Mouse (Mus musculus): Measurements from ENCODE around the gene Isg20l2.

Isg20l2 gene

GRCm38 (mm10) chr3:87948378-87949265 lies 18.5 kb downstream of the Isg20l2 start, which contains the start of gene Crabp2:
TSS of gene Crabp2 (plus strand) at chr3:87948666.
- no peak for DNase-seq

- DNase-seq, result no peak
Observed at GRCm38 (mm10) chr3:87949266-87949954, 19.3 kb downstream of the Isg20l2 start.

DNA sequence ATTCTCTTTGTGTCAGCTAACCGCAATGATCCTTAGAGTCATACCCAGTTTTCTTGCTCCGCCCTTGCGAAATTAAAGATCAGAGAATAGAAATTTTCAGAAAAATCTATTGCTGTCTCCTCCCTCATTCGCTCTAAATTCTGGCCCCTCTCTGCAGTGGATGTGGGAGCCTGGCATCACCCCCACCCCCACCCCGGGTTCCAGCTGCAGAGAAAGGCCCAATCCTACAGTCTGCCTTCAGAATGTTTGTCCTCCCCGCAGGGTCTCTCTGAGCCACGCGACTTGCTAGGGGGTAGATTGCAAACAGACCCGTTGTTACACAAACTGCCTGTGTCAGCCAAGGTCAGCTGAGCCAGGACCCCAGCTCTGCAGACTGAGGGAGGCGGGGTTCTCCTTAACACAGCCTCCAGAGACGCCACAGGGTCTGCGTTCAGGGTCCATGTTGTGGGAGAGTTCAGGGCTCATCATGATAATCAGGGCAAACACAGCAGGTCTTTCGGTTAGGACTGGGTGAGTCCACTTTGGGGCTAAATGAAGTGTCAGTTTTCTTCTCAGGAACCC lies 19.9 kb downstream of the Isg20l2 start:
- no peak for DNase-seq

- no peak for DNase-seq
Observed at GRCm38 (mm10) chr3:87951946-87952345, 21.8 kb downstream of the Isg20l2 start.

DNA sequence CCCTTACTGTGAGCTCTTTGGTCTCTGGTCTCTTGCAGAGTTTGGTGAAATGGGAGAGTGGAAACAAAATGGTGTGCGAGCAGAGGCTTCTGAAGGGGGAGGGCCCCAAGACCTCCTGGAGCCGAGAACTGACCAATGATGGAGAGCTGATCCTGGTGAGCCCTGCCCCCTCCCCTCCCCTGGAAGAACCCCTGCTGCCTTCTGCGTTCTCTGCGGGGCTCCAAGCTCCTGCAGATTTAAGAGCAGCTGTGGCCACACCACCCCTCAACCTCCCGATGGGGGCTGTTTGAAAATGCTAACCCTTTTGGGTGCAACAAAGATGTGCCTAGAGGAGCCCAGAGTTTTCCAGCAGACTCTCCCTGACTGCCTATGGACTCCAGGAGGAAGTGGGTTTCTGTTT lies 22.3 kb downstream of the Isg20l2 start:
- no peak for DNase-seq

DNA sequence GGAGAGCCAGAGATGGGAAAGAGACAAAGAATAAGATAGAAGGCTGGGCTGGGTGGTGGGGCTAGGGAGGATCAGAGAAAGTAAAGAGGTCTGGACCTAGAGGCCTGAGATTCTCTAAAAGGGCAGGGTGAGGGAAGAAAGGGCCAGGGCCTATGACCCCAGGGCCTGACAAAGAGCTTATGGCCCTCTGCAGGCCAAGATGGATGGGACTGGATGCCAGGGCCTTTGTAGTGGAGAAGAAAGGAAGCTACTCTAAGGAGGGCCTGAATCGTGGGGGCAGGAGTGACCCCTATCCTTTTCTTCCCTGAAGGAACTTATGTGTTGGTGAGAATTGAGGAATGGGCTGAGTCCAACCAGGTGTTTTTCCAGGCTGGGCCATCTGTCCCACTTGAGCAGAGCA lies 27.9 kb downstream of the Isg20l2 start:
- no peak for DNase-seq

DNA sequence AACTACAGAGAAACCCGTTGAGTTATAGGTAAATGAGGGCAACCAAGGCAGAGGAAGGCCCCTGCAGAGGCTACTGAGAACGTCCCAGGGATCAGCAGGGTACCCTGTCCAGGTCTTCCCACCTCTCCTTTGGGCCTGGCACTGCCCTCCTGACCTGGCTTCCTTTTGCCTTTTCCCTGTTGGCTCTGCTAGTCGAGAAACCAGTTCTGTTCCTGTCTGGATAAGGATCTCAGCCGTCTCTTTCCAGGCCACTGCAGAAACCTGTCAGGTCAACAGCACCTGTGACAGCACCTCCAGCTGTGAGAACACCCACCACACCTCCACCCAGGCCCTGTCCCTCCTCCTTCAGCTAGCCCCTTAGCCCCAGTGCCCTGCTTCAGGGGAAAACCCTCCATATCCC lies 28.4 kb downstream of the Isg20l2 start:
- DNase-seq, result no peak

DNA sequence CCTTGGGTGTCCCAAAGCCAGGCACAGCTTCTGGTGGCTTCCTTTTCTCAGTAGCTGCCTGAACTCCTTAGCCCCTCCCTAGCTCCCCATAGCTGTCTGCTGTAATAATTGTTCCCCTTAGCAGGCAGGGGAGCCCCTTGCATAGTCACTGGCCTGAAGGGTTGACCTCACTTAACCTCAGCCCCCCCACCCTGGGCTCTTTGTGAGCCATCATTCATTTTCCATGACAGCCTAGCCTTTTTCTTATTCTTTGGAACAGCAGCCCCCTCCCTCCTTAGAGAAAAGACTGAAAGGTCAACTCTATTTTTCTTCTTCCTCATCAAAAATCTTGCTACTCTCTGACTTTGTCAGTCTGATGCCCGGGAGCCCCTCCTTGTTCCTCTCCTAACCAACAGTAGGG lies 28.9 kb downstream of the Isg20l2 start:
- DNase-seq, result no peak

GRCm38 (mm10) chr3:87959371-87959770 lies 29.3 kb downstream of the Isg20l2 start:
- no peak for DNase-seq

GRCm38 (mm10) chr3:87960191-87960585 lies 30.1 kb downstream of the Isg20l2 start:
- no peak for DNase-seq

DNA sequence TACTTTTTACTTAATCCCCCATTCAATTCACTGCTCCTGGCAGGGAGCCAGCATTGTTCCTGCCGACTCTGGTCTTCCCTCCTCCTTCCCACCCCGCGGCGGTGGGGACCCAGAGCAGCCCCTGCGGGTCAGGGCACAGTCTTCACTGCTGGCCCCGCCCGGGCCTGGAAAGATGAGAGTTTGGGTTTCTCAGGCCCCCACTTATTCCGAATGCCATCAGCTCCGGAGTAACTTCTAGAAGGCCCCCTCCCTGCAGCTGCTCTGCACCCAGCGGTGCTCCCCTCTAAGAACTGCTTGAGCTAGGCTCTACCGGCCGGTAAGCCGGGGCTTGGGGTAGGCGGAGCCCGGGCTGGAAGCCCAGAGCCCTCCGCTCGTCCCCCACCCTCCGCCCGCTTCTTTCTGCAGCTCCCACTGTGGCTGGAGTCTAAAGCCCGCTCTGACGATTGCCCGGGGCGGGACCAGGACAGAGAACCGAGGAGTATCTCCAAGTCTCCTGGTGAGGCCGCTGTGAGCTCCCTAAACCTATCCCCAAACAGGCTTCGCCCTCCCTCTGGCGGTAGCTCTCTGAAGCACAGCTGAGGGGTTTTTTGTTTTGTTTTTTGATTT lies 30.6 kb downstream of the Isg20l2 start:
- DNase-seq, result peak; percentile 56 to 62

- DNase-seq, result no peak
Observed at GRCm38 (mm10) chr3:87970184-87970938, 40.2 kb downstream of the Isg20l2 start.

- no peak for DNase-seq
Observed at GRCm38 (mm10) chr3:87970939-87971488, 40.9 kb downstream of the Isg20l2 start, which contains the start of gene Nes. TSS of gene Nes (plus strand) at chr3:87971078.

DNA sequence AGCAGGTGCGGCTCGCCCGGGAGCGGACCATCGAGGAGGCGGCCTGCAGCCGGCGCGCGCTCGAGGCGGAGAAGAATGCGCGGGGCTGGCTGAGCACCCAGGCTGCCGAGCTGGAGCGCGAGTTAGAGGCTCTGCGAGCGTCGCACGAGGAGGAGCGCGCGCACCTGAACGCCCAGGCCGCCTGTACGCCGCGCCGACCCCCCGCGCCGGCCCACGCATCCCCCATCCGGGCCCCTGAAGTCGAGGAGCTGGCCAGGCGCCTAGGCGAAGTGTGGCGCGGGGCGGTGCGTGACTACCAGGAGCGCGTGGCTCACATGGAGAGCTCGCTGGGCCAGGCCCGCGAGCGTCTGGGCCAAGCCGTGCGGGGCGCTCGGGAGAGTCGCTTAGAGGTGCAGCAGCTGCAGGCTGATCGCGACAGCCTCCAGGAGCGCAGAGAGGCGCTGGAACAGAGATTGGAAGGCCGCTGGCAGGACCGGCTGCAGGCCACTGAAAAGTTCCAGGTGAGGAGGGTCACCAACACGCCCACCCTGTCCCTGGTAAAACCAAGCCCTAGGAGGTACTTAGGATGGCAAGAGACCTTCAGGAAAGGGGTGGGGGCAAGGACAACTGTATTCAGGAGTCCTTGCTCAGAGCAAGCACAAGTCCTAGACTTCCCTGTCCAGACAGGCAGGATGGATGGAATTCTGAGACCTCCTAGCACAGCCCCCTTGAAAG lies 41.5 kb downstream of the Isg20l2 start:
- no peak for DNase-seq

- no peak for DNase-seq
Observed at GRCm38 (mm10) chr3:87972203-87972664, 42.1 kb downstream of the Isg20l2 start.

- DNase-seq, result no peak
Observed at GRCm38 (mm10) chr3:87972776-87973175, 42.7 kb downstream of the Isg20l2 start.

DNA sequence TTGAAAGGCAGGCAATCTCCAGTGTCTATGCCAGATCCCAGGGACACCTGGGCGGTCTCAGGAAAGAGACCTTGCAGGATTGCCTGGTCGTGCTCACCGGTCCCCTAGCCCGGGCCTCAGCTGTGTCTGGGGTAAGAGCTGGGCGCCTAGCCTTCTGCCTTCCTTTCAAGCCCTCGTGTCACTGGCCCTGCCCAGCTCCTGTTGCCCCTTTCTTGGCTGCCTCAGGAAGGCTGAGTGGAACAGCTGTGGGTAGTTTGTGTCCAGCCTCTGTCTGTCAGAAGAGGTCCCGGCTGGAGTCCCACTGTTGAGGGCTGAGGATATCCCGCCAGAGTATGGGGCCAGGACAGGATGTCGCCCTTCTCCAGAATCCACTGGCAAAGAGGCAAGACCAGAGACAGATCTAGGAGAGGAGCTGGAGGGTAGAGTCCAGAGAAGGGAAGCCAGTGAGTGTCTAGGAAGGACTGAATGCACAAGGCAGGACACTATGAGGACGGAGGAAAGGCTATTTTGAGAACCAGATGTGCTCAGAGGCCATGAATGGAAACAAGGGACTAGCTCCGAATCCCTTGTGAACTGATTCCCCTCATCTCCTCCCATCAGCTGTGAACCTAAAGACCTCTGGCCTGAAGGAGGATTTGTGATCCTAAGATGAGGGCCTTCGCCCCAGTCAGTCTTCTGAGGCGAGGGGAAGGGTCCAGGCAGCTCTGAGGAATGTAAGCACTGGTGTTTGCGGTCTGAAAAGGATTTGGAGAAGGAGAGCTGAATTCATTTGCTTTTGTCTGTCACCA lies 43.7 kb downstream of the Isg20l2 start:
- no peak for DNase-seq

GRCm38 (mm10) chr3:87974381-87974987 lies 44.4 kb downstream of the Isg20l2 start:
- no peak for DNase-seq

GRCm38 (mm10) chr3:87979493-87979892 lies 49.4 kb downstream of the Isg20l2 start:
- DNase-seq, result no peak

- no peak for DNase-seq
Observed at GRCm38 (mm10) chr3:87980085-87980484, 50.0 kb downstream of the Isg20l2 start.
